Mouse (Mus musculus) midbrain, embryonic 14.5 days (tissue): Measurements from ENCODE around the gene Fam20a. TPM values are rescaled to one million over a fixed set of nuclear protein-coding genes. Genes with fewer than 3 reads are reported as not detected.

Experiments used
- ATAC-seq: fragments of 200-750 bp; cut with Nextera tagmentation; 2 replicates; pipeline ENCODE4 v1.8.0; 2017; ENCODE audit warnings: moderate number of reproducible peaks, moderate library complexity; ENCODE audit not compliant: low FRiP score, low TSS enrichment
- DNase-seq: peaks from one replicate; pipeline ENCODE4 v3.0.0-alpha.2; 2015
- H3K27ac ChIP-seq: fragments of 300-500 bp; sonication (generic); replicated peaks from 2 replicates; pipeline ENCODE4 v1.5.1; 2014; ENCODE audit warnings: mild to moderate bottlenecking, low read depth, low read length, moderate library complexity
- H3K27me3 ChIP-seq: fragments of 300-500 bp; sonication (generic); 2 replicates; pipeline ENCODE4 v1.6.1; 2014; ENCODE audit warnings: low read length, control low read depth, mixed read lengths; ENCODE audit not compliant: control insufficient read depth, insufficient read depth
- H3K36me3 ChIP-seq: fragments of 300-500 bp; sonication (generic); 2 replicates; pipeline ENCODE4 v1.6.1; 2014; ENCODE audit warnings: low read length, control low read depth; ENCODE audit not compliant: control insufficient read depth, insufficient read depth
- H3K4me1 ChIP-seq: fragments of 300-500 bp; sonication (generic); 2 replicates; pipeline ENCODE4 v1.6.1; 2014; ENCODE audit warnings: mild to moderate bottlenecking, antibody characterized with exemption, low read length, control low read depth; ENCODE audit not compliant: control insufficient read depth, insufficient read depth
- H3K4me2 ChIP-seq: fragments of 300-500 bp; sonication (generic); 2 replicates; pipeline ENCODE4 v1.6.1; 2014; ENCODE audit warnings: mild to moderate bottlenecking, low read length, moderate library complexity
- H3K4me3 ChIP-seq: fragments of 300-500 bp; sonication (generic); replicated peaks from 2 replicates; pipeline ENCODE4 v1.5.1; 2014; ENCODE audit warnings: low read depth, low read length
- H3K9ac ChIP-seq: fragments of 300-500 bp; sonication (generic); replicated peaks from 2 replicates; pipeline ENCODE4 v1.6.1; 2014; ENCODE audit warnings: mild to moderate bottlenecking, low read length, moderate library complexity
- H3K9me3 ChIP-seq: fragments of 300-500 bp; sonication (generic); 2 replicates; pipeline ENCODE4 v1.6.1; 2016; ENCODE audit warnings: low read length, control low read depth, mixed read lengths; ENCODE audit not compliant: control insufficient read depth
- WGBS: fragments of 180-500 bp; shearing (Covaris S2); extraction: QIAGEN DNeasy Blood & Tissue Kit; methylation state at CpG from one replicate; pipeline ENCODE4 v1.1.7; 2014; 5-methylcytosine and 5-hydroxymethylcytosine counted together
- polyA plus RNA-seq: library from polyadenylated mRNA; unstranded; fragments of >200 nt; fragmentation: Nextera tagmentation; extraction: Ambion mirVana; gene quantifications from 2 replicates; pipeline ENCODE4 v1.2.1, GENCODE M21; 2014

The Fam20a gene
- polyA plus RNA-seq, 1 experiment from 2014 or later: 3.1 TPM

DNA sequence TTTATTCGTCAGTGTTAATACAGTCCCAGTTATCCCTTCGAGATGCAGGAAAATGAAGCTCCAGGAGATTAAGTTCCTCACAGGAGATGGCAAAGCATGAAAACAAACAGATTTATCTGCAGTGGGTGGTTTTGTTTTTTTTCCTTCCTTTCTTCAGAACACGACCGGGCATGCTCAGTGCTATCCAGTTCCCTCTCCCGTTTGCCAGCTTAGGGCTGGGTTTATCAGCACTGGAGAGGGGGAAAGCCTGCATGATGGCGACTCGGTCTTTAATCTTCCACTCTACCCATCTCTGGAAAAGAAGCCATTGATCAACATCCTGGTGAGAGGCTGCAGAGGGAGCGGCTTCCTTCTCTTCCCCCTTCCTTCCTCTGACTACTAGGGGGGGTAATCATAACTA lies 72.9 kb downstream of the Fam20a start, which contains the start of gene Prkar1a:
Prkar1a (plus strand) TSS at position 200 of the 400 bp plus-strand sequence.
- DNase-seq (peak; percentile 64), ATAC-seq (no peak)
- Histone ChIP-seq H3K4me2 (peak within 1 kb of the TSS; percentile 65), H3K4me1 (peaks cover 33% of the 10 kb centered on the region), H3K27ac (peak within 1 kb of the TSS; percentile 98), H3K9me3 (no peaks in the 10 kb centered on the region), H3K9ac (peak within 1 kb of the TSS; percentile 93), H3K27me3 (no peaks in the 10 kb centered on the region), H3K36me3 (peaks cover 9% of the 10 kb centered on the region), H3K4me3 (peak within 1 kb of the TSS; percentile 98)
- WGBS: 31% methylated on average over 8 of the region's 8 CpGs

DNA sequence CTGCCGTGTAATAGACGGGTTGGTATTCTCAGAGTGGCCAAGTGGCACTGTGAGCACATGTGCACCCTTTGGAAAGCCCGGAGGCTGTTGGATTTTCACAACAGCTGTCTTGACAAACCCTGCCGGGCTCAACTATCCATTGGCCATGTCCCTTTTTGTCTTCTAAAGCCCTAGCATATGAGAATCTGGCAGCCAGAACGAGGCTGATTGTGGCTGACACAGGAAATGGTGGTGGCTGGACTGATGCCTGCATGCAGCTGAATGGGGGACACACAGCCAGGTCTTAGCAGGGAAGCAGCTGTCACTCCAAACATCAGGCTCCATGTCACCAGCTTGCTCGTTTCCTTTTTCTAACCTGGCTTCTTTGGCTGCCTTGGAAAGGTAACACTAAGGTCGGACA lies 73.6 kb downstream of the Fam20a start:
- H3K9ac ChIP-seq: peak overlapping the region; percentile 93; the same call in 1 of the 2 replicates

DNA sequence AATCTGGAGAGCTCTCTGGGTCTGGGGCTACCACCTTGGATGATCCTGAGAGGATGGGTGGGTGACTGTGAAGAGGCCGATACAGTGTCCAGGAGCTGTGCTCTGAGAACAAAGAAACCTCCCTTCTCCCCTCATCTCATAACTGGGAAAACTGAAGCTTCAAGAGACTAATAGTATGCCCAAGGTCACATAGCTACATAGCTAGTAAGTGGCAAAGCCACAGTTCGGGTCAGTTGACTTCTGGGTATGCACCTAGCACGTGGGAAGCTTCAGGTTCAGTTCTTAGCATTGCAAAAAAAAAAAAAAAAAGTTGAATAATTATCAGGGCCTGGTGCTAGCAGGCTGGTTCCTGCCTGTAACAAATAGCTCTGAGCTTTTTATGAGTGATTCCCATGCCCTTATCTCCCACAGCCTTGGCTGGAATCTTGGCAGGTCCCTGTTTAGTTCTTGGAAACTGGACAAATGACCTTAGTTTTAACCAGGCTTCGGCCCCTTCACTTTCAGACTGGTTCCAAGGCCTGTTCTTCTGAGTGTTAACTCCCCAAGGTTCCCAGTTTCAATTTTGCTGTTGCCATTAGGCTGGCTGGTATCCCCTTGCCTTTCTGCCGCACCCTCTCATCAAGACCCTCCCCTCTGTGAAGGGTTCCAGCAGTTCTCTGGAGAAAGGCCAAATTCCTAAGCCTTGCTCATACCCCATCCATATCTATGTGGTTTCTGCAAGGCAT lies 80.4 kb downstream of the Fam20a start:
- Histone ChIP-seq H3K27me3 (no peaks in the 10 kb centered on the region), H3K4me1 (no peaks in the 10 kb centered on the region), H3K4me3 (no peak overlapping the region), H3K9me3 (no peaks in the 10 kb centered on the region), H3K9ac (no peak overlapping the region), H3K27ac (no peak overlapping the region), H3K4me2 (no peak overlapping the region), H3K36me3 (no peaks in the 10 kb centered on the region)
- DNase-seq (no peak), ATAC-seq (no peak)
- WGBS: 82% methylated on average over 5 of the region's 5 CpGs

More for the DNA sequence above, 73.6 kb downstream of the Fam20a start:
- peak overlapping the region; percentile 98 for H3K27ac ChIP-seq
- peak; percentile 64 for DNase-seq
- peak overlapping the region; percentile 65 for H3K4me2 ChIP-seq
- H3K4me3 ChIP-seq: no peak overlapping the region
- no peaks in the 10 kb centered on the region for H3K27me3 ChIP-seq
- WGBS: 41% methylated on average over 7 of the region's 7 CpGs
- H3K4me1 ChIP-seq: peaks cover 29% of the 10 kb centered on the region
- no peak for ATAC-seq
- H3K9me3 ChIP-seq: no peaks in the 10 kb centered on the region
- peaks cover 2% of the 10 kb centered on the region for H3K36me3 ChIP-seq

DNA sequence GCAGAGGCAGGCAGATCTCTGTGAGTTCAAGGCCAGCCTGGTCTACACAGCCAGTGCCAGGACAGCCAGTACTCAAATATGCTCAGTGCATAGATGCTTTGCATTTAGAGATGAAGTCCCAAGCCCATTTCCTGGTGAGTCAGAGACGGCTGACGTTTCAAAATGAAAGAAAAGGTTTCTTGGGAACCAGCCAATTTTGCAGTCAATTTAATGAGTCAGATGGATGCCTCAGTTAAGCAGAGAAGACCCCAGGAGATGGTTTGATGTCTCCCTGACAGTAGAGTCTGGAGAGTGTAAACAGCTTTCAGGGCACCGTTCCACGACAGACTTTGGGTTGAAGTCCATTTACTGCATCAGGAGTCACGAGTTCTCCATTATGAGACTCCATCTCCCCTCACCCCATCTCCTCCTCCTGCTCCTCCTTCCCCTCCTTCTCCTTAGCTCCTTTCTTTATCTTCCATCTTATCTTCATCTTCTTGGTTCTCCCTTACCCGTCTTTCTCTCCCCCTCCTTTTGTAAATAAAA lies 86.1 kb downstream of the Fam20a start:
- H3K36me3 ChIP-seq: no peaks in the 10 kb centered on the region
- 79% methylated on average over 6 of the region's 6 CpGs for WGBS
- no peak overlapping the region for H3K27ac ChIP-seq
- H3K4me3 ChIP-seq: no peak overlapping the region
- H3K9ac ChIP-seq: no peak overlapping the region
- DNase-seq: no peak
- H3K9me3 ChIP-seq: no peaks in the 10 kb centered on the region
- H3K4me2 ChIP-seq: no peak overlapping the region
- H3K4me1 ChIP-seq: no peaks in the 10 kb centered on the region
- ATAC-seq: no peak
- H3K27me3 ChIP-seq: no peaks in the 10 kb centered on the region

- no peaks in the 10 kb centered on the region for H3K4me1 ChIP-seq
- no peak for ATAC-seq
- no peaks in the 10 kb centered on the region for H3K36me3 ChIP-seq
- H3K9ac ChIP-seq: no peak overlapping the region
- no peak overlapping the region for H3K4me2 ChIP-seq
- no peaks in the 10 kb centered on the region for H3K9me3 ChIP-seq
- no peak overlapping the region for H3K27ac ChIP-seq
- H3K4me3 ChIP-seq: no peak overlapping the region
- no peak for DNase-seq
- WGBS: 85% methylated on average over 9 of the region's 9 CpGs
- no peaks in the 10 kb centered on the region for H3K27me3 ChIP-seq
Observed at GRCm38 (mm10) chr11:109634928-109635327, 87.2 kb downstream of the Fam20a start.

- no peaks in the 10 kb centered on the region for H3K9me3 ChIP-seq
- no peaks in the 10 kb centered on the region for H3K4me1 ChIP-seq
- H3K27me3 ChIP-seq: no peaks in the 10 kb centered on the region
- ATAC-seq: no peak
- DNase-seq: no peak
- no peak overlapping the region for H3K4me2 ChIP-seq
- H3K36me3 ChIP-seq: no peaks in the 10 kb centered on the region
- H3K27ac ChIP-seq: no peak overlapping the region
- H3K9ac ChIP-seq: no peak overlapping the region
- 78% methylated on average over 10 of the region's 10 CpGs for WGBS
- H3K4me3 ChIP-seq: no peak overlapping the region
Observed at GRCm38 (mm10) chr11:109629021-109629521, 93.0 kb downstream of the Fam20a start.

GRCm38 (mm10) chr11:109628099-109628498 lies 94.0 kb downstream of the Fam20a start:
- no peaks in the 10 kb centered on the region for H3K27me3 ChIP-seq
- no peak for DNase-seq
- H3K4me3 ChIP-seq: no peak overlapping the region
- ATAC-seq: no peak
- 83% methylated on average over 3 of the region's 3 CpGs for WGBS
- H3K4me2 ChIP-seq: no peak overlapping the region
- no peaks in the 10 kb centered on the region for H3K9me3 ChIP-seq
- H3K4me1 ChIP-seq: no peaks in the 10 kb centered on the region
- no peak overlapping the region for H3K27ac ChIP-seq
- no peak overlapping the region for H3K9ac ChIP-seq
- no peaks in the 10 kb centered on the region for H3K36me3 ChIP-seq

DNA sequence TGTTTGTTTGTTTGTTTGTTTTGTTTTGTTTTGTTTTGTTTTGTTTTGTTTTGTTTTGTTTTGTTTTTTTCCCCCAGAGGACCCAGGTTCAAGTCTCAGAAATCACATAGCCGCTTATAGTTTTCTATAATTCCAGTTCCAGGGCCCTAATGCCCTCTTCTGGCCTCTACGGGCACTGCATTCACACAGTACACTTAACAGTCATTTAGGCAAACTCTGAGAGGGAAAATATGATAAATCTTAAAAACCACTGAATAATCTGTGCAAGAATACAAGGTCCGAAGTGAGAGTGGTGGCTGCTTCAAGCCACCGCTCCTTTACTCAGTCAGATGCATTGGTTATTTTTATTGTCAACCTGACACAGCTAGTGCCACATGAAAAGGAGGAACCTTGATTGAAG lies 94.4 kb downstream of the Fam20a start:
- peak; percentile 23 for DNase-seq
- 86% methylated on average over 4 of the region's 4 CpGs for WGBS
- Histone ChIP-seq H3K27me3 (no peaks in the 10 kb centered on the region), H3K27ac (no peak overlapping the region), H3K9me3 (no peaks in the 10 kb centered on the region), H3K4me2 (no peak overlapping the region), H3K36me3 (no peaks in the 10 kb centered on the region), H3K9ac (no peak overlapping the region), H3K4me3 (no peak overlapping the region), H3K4me1 (0 out of 2 replicates have a peak, but pooled peaks cover 2% of the 10 kb centered on the region)
- no peak for ATAC-seq

DNA sequence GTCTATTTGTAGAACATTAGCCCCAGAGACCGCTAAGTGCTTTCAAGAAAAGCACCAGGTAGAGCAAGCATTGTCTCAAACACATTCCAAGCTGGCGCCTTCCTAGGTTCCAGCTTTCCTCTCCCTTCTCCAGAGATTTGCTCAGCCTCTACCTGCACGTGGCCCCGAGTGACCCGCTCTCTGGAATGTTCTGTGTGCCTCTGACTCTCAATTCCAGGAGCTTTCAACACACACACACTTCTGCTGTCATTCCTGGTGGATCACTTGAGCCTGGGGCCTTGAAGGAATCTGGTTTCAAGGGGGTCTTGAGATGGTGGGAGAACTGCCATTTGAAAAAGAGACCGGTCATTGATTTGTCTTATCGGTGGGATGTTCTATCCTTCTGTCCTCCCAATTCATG lies 98.8 kb downstream of the Fam20a start:
- H3K9me3 ChIP-seq: no peaks in the 10 kb centered on the region
- no peaks in the 10 kb centered on the region for H3K36me3 ChIP-seq
- WGBS: 87% methylated on average over 7 of the region's 7 CpGs
- no peak overlapping the region for H3K27ac ChIP-seq
- no peak for ATAC-seq
- H3K27me3 ChIP-seq: no peaks in the 10 kb centered on the region
- no peak for DNase-seq
- H3K4me3 ChIP-seq: no peak overlapping the region
- 0 out of 2 replicates have a peak, but pooled peaks cover 4% of the 10 kb centered on the region for H3K4me1 ChIP-seq
- H3K4me2 ChIP-seq: no peak overlapping the region
- H3K9ac ChIP-seq: no peak overlapping the region
